In the genomic region with DNA sequence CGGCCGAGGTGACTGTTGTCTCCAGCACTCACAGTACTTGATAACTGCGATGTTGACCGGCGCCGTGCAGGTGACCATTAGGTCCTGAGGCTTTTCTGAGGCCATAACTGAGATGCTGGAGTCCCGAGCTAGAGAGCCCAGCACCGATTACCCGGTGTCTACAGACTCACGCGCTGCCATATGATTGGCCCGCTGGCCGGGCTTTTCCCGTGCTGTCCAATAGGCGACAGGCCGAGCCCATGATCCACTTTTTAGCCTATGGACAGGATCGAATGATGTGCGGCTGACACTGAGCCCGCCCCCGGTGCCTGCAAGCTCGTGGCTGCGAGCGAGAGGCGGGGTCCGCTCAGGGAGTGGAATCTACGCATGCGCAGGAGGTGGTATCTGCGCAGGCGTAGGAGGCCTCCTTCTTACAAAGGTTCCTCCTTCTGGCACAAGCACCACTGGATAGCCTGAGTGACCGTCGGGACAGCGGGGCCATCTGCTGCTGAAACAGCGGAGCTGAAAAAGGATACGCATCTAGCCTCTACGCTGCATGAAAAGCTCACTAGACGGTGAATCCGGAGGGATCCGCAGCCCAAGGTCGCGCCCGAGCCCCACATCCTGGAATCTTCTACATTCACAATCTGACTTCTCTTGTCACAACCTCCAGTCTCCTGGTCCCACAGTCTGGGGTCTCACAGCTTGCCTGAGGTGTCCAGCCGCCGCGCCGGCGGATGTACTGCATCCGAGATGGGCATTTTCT, we compare ENCODE assay signal across 8 mouse cellular contexts. TPM values are rescaled to one million over a fixed set of nuclear protein-coding genes. Genes with fewer than 3 reads are reported as not detected.
DNase-seq lines count a peak whose midpoint lies in the region; ATAC-seq lines count a peak whose summit lies in the region.

A gene (minus strand): TSS at position 161 of the 745 bp plus-strand sequence.

- H3K4me1 ChIP-seq in forebrain, embryonic 14.5 days (ENCODE audit: control insufficient read depth, insufficient read depth, low read length) = peaks cover 14% of the 10 kb centered on the region; the same call in 1 of the 2 replicates
- H3K4me1 ChIP-seq in neural tube, embryonic 15.5 days = peaks cover 36% of the 10 kb centered on the region

- ATAC-seq in forebrain, embryonic 14.5 days = peak; percentile 98
- peak; percentile 98 for ATAC-seq in neural tube, embryonic 15.5 days (ENCODE audit: low FRiP score)

- H3K9ac ChIP-seq in forebrain, embryonic 14.5 days (ENCODE audit: low read length) = peak within 1 kb of the TSS; percentile 77
- H3K9ac ChIP-seq in neural tube, embryonic 15.5 days (replicated peaks) = peak within 1 kb of the TSS; percentile 93

- no peaks in the 10 kb centered on the region for H3K9me3 ChIP-seq in forebrain, embryonic 14.5 days (replicated peaks; ENCODE audit: control insufficient read depth, low read length)
- H3K9me3 ChIP-seq in neural tube, embryonic 15.5 days (replicated peaks) = no peaks in the 10 kb centered on the region

- WGBS in forebrain, embryonic 14.5 days = under 1% methylated on average over 47 of the region's 47 CpGs
- WGBS in neural tube, embryonic 15.5 days = under 1% methylated on average over 47 of the region's 47 CpGs

- H3K27ac ChIP-seq in forebrain, embryonic 14.5 days (ENCODE audit: low read depth, low read length) = peak within 1 kb of the TSS; percentile 95
- peak within 1 kb of the TSS; percentile 98 for H3K27ac ChIP-seq in neural tube, embryonic 15.5 days (replicated peaks)

- peak within 1 kb of the TSS; percentile 94 for H3K4me2 ChIP-seq in forebrain, embryonic 14.5 days (ENCODE audit: low read length)
- peak within 1 kb of the TSS; percentile 71 for H3K4me2 ChIP-seq in neural tube, embryonic 15.5 days

- no peaks in the 10 kb centered on the region for H3K27me3 ChIP-seq in forebrain, embryonic 14.5 days (replicated peaks; ENCODE audit: control insufficient read depth, insufficient read depth, low read length)
- no peaks in the 10 kb centered on the region for H3K27me3 ChIP-seq in neural tube, embryonic 15.5 days (replicated peaks)

- intact Hi-C loops in heart, postnatal 14 days (cut with DNase I) = no loop called here

- peak within 1 kb of the TSS; percentile 70 for H3K4me3 ChIP-seq in forebrain, embryonic 14.5 days (ENCODE audit: low read depth, low read length)
- peak within 1 kb of the TSS; percentile 55 for H3K4me3 ChIP-seq in neural tube, embryonic 15.5 days (replicated peaks)

- peaks cover 8% of the 10 kb centered on the region for H3K36me3 ChIP-seq in forebrain, embryonic 14.5 days (ENCODE audit: control insufficient read depth, insufficient read depth, low read length)
- peaks cover 17% of the 10 kb centered on the region for H3K36me3 ChIP-seq in neural tube, embryonic 15.5 days

- peak; percentile 100 for DNase-seq in ES-CJ7 (ENCODE audit: low read depth, low spot score)
- peak; percentile 100 for DNase-seq in cerebellum, adult 11 months
- DNase-seq in forebrain, embryonic 14.5 days (ENCODE audit: low spot score) = peak; percentile 100
- peak; percentile 98 for DNase-seq in heart, postnatal 14 days
- DNase-seq in layer of hippocampus, adult 11-12 months (ENCODE audit: low spot score) = peak; percentile 99
- DNase-seq in lung, adult 18-20 months = peak; percentile 100
- DNase-seq in testis, postnatal 14 days (ENCODE audit: low spot score) = peak; percentile 98

RNA-seq across cellular contexts. Expression of the gene that starts here (rescaled TPM):
- polyA plus RNA-seq in forebrain, embryonic 14.5 days (2014; fragmentation: Nextera tagmentation; extraction: Ambion mirVana) = 41.8 and 51.9 TPM in 2 replicates
- total RNA-seq in heart, postnatal 14 days (2021) = 1 to 10 TPM; 4.7 to 5.0 TPM
- polyA plus RNA-seq in neural tube, embryonic 15.5 days (2015; fragmentation: Nextera tagmentation; extraction: Ambion mirVana) = 65.9 and 73.2 TPM in 2 replicates

Comparison
In these comparisons a context has a peak if more than half of its experiments do, and no peak if none do; other contexts are left out.
1. Peak in every context shown above with its lines: DNase-seq, ATAC-seq, H3K4me3 ChIP-seq and H3K27ac ChIP-seq.